Mouse (Mus musculus) neural tube, embryonic 13.5 days (tissue): Measurements from ENCODE around the gene Adra1d. TPM values are rescaled to one million over a fixed set of nuclear protein-coding genes. Genes with fewer than 3 reads are reported as not detected.

Source experiments
- ATAC-seq: fragments of 200-750 bp; cut with Nextera tagmentation; 2 replicates; pipeline ENCODE4 v1.8.0; 2017; ENCODE audit warnings: low read depth, mild to moderate bottlenecking, moderate TSS enrichment, moderate library complexity
- H3K27ac ChIP-seq: fragments of 300-500 bp; sonication (generic); replicated peaks from 2 replicates; pipeline ENCODE4 v1.5.1; 2015; ENCODE audit warnings: moderate library complexity, mild to moderate bottlenecking, inconsistent platforms
- H3K27me3 ChIP-seq: fragments of 300-500 bp; sonication (generic); 2 replicates; pipeline ENCODE4 v1.6.1; 2015; ENCODE audit warnings: mild to moderate bottlenecking, inconsistent platforms
- H3K36me3 ChIP-seq: fragments of 300-500 bp; sonication (generic); 2 replicates; pipeline ENCODE4 v1.6.1; 2015; ENCODE audit warnings: mild to moderate bottlenecking, inconsistent platforms
- H3K4me1 ChIP-seq: fragments of 300-500 bp; sonication (generic); replicated peaks from 2 replicates; pipeline ENCODE4 v1.6.1; 2015; ENCODE audit warnings: inconsistent platforms
- H3K4me2 ChIP-seq: fragments of 300-500 bp; sonication (generic); 2 replicates; pipeline ENCODE4 v1.6.1; 2015; ENCODE audit warnings: inconsistent platforms, mild to moderate bottlenecking, moderate library complexity
- H3K4me3 ChIP-seq: fragments of 300-500 bp; sonication (generic); 2 replicates; pipeline ENCODE4 v1.5.1; 2015; ENCODE audit warnings: mild to moderate bottlenecking, inconsistent platforms
- H3K9ac ChIP-seq: fragments of 300-500 bp; sonication (generic); 2 replicates; pipeline ENCODE4 v1.6.1; 2015; ENCODE audit warnings: moderate library complexity, mild to moderate bottlenecking, inconsistent platforms
- H3K9me3 ChIP-seq: fragments of 300-500 bp; sonication (generic); 2 replicates; pipeline ENCODE4 v1.6.1; 2016; ENCODE audit warnings: inconsistent platforms
- WGBS: fragments of 180-500 bp; shearing (Covaris S2); methylation state at CpG from one replicate; pipeline ENCODE4 v1.1.7; 2015; 5-methylcytosine and 5-hydroxymethylcytosine counted together
- polyA plus RNA-seq: library from polyadenylated mRNA; unstranded; fragments of >200 nt; fragmentation: Nextera tagmentation; extraction: Ambion mirVana; gene quantifications from 2 replicates; pipeline ENCODE4 v1.2.1, GENCODE M21; 2015

The Adra1d gene
- polyA plus RNA-seq, 1 experiment from 2014 or later = 0.27 TPM

GRCm38 (mm10) chr2:131506358-131506757, 55.7 kb downstream of the Adra1d start:
- Histone ChIP-seq H3K4me2 (no peak overlapping the region), H3K4me3 (no peak overlapping the region), H3K27ac (peak overlapping the region; percentile 69), H3K4me1 (peaks cover 74% of the 10 kb centered on the region), H3K36me3 (no peaks in the 10 kb centered on the region), H3K27me3 (no peaks in the 10 kb centered on the region), H3K9me3 (no peaks in the 10 kb centered on the region), H3K9ac (no peak overlapping the region)
- 10% methylated on average over 3 of the region's 3 CpGs for WGBS
- peak; percentile 79 for ATAC-seq

GRCm38 (mm10) chr2:131505431-131505830, 56.7 kb downstream of the Adra1d start:
- H3K27me3 ChIP-seq = no peaks in the 10 kb centered on the region
- no peaks in the 10 kb centered on the region for H3K9me3 ChIP-seq
- H3K36me3 ChIP-seq = no peaks in the 10 kb centered on the region
- no peak for ATAC-seq
- peak overlapping the region; percentile 69; the same call in 1 of the 2 replicates for H3K27ac ChIP-seq
- H3K4me3 ChIP-seq = no peak overlapping the region
- H3K4me2 ChIP-seq = no peak overlapping the region
- no peak overlapping the region for H3K9ac ChIP-seq
- peaks cover 81% of the 10 kb centered on the region for H3K4me1 ChIP-seq

- H3K9ac ChIP-seq = no peak overlapping the region
- H3K4me1 ChIP-seq = peaks cover 77% of the 10 kb centered on the region
- peak overlapping the region; percentile 75; the same call in 1 of the 2 replicates for H3K27ac ChIP-seq
- H3K4me3 ChIP-seq = no peak overlapping the region
- no peak for ATAC-seq
- no peaks in the 10 kb centered on the region for H3K9me3 ChIP-seq
- H3K27me3 ChIP-seq = no peaks in the 10 kb centered on the region
- H3K4me2 ChIP-seq = no peak overlapping the region
- 83% methylated on average over 5 of the region's 5 CpGs for WGBS
- H3K36me3 ChIP-seq = no peaks in the 10 kb centered on the region
Observed at GRCm38 (mm10) chr2:131502561-131502960, 59.5 kb downstream of the Adra1d start.

DNA sequence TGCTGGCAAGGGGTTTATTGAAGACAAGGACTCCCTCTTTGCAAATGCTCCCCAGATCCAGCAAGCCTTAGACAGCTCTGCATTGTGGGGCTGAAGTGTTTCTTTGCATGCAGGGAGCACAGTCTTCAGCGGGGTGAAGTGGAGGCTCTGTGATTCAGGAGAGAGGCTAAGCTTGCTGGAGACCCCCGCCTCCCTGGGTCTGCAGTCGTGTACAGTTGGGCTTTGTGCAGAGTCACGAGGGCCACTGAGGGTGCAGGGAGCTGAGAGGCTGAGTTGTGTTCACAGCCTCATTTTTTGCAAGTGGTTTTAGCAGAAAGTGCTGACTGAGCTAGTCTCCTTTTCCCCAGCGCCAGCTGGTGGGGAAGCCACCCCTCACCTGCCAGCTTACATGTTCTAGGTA, 60.2 kb downstream of the Adra1d start:
- no peaks in the 10 kb centered on the region for H3K9me3 ChIP-seq
- H3K27me3 ChIP-seq = no peaks in the 10 kb centered on the region
- peaks cover 75% of the 10 kb centered on the region for H3K4me1 ChIP-seq
- no peak overlapping the region for H3K4me2 ChIP-seq
- WGBS = 58% methylated on average over 5 of the region's 5 CpGs
- ATAC-seq = no peak
- no peak overlapping the region for H3K9ac ChIP-seq
- peak overlapping the region; percentile 75 for H3K27ac ChIP-seq
- no peak overlapping the region for H3K4me3 ChIP-seq
- H3K36me3 ChIP-seq = no peaks in the 10 kb centered on the region

DNA sequence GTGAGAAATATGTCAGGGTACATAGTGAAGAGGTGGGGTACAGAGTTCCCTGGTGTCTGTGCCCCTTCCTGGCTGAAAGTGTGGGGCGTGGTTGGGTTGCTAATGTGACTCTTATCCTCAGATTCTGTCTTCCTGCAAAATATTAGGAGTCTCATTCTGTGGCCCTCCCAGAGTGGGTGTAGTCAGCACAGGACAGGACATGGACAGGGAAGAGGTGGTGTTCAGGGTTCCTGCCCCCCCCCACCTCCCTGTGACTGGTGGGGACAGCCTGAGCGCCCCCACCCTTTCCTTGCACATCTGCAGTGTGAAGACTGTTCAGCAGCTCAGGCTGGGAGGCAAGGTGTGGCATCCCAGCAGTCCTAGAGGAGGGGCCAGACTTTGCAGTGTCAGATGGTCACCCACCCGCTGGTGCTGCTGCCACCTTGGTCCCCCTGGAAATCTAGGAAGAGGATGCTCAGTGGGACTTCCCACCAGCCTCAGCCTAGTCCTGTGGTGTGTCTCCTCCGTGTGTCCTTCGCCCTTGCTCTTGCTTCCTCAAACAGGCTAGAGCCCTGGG, 62.7 kb downstream of the Adra1d start:
- H3K4me2 ChIP-seq = no peak overlapping the region
- H3K9me3 ChIP-seq = no peaks in the 10 kb centered on the region
- H3K36me3 ChIP-seq = no peaks in the 10 kb centered on the region
- no peak overlapping the region for H3K4me3 ChIP-seq
- 67% methylated on average over 5 of the region's 5 CpGs for WGBS
- H3K27me3 ChIP-seq = no peaks in the 10 kb centered on the region
- H3K9ac ChIP-seq = no peak overlapping the region
- no peak for ATAC-seq
- no peak overlapping the region for H3K27ac ChIP-seq
- H3K4me1 ChIP-seq = peaks cover 76% of the 10 kb centered on the region

GRCm38 (mm10) chr2:131498219-131498618, 63.9 kb downstream of the Adra1d start:
- peaks cover 85% of the 10 kb centered on the region for H3K4me1 ChIP-seq

GRCm38 (mm10) chr2:131497224-131497856, 64.7 kb downstream of the Adra1d start:
- Histone ChIP-seq H3K9me3 (no peaks in the 10 kb centered on the region), H3K36me3 (no peaks in the 10 kb centered on the region), H3K4me3 (no peak overlapping the region), H3K4me1 (peaks cover 85% of the 10 kb centered on the region), H3K9ac (no peak overlapping the region), H3K4me2 (no peak overlapping the region), H3K27ac (no peak overlapping the region), H3K27me3 (no peaks in the 10 kb centered on the region)
- no peak for ATAC-seq
- 92% methylated on average over 4 of the region's 4 CpGs for WGBS

More at GRCm38 (mm10) chr2:131498219-131498618, 63.9 kb downstream of the Adra1d start:
- Histone ChIP-seq H3K4me2 (no peak overlapping the region), H3K9ac (no peak overlapping the region), H3K9me3 (no peaks in the 10 kb centered on the region), H3K36me3 (no peaks in the 10 kb centered on the region), H3K27me3 (no peaks in the 10 kb centered on the region), H3K4me3 (no peak overlapping the region), H3K27ac (no peak overlapping the region)
- no peak for ATAC-seq
- WGBS = 66% methylated on average over 7 of the region's 7 CpGs

- 88% methylated on average over 5 of the region's 5 CpGs for WGBS
- H3K9me3 ChIP-seq = no peaks in the 10 kb centered on the region
- H3K4me1 ChIP-seq = peaks cover 77% of the 10 kb centered on the region
- no peak overlapping the region for H3K27ac ChIP-seq
- no peak overlapping the region for H3K4me2 ChIP-seq
- no peaks in the 10 kb centered on the region for H3K36me3 ChIP-seq
- H3K27me3 ChIP-seq = no peaks in the 10 kb centered on the region
- H3K4me3 ChIP-seq = no peak overlapping the region
- H3K9ac ChIP-seq = no peak overlapping the region
- no peak for ATAC-seq
Observed at GRCm38 (mm10) chr2:131496125-131496820, 65.8 kb downstream of the Adra1d start.

Other genes with a start within 250 kb of the Adra1d start
- gene Rnf24, start 209.4 kb downstream of the Adra1d start, polyA plus RNA-seq = 17.5 and 18.6 TPM in 2 replicates
- gene Smox, start 70.8 kb downstream of the Adra1d start, polyA plus RNA-seq = 46.9 and 50.4 TPM in 2 replicates